Comparison of ENCODE assay signal across 9 mouse cellular contexts in the genomic region with DNA sequence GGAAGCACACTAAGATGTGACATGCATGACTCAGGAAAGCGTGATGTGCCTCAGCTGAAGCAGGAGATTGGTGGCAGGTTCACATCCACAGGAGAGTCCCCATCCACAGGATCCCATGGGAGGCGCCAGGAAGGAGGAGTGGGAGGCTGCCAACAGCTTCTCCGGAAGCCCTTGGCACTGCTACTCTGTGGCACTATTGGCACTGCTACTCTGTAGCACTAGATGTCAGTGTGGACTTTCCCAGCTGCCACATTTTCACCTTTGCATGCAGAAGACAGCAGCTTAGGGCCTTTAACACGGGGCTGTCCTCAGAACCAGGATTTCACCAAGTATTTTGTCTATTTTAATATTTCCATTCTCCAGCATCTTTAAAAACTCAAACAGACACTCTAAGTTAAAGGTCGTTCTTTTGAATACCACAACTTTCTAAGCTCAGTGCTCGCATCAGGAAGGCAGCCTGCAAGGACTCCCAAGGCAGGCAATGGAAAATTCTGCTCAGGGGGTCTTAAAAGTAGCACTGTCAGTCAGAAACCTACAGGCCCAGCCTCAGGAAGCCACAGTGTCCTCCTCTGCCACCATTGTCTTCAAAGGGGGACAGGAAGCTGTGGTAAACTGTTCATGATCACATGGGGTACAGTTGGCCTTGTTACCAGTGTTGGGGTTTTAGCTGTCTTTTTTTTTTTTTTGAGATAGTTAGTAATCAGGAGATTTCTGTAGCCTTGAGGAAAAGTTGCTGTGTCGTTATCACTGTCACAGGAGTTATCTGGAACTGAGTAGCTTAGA. TPM values are rescaled to one million over a fixed set of nuclear protein-coding genes. Genes with fewer than 3 reads are reported as not detected.
A peak's percentile ranks its signal among the peaks of the same experiment; 100 is the strongest.
DNase-seq lines count a peak whose midpoint lies in the region.
"Had no signal": no experiment of that assay in that cellular context is flagged by ENCODE, and none has a peak within 500 bp of the region (broad histone marks: within the 10 kb centered on the region; RNA-seq: fewer than 3 reads in every experiment).

No protein-coding gene starts in this region.

- peaks cover 41% of the 10 kb centered on the region for H3K4me1 ChIP-seq in megakaryocyte, embryonic 14.5 days

- no peaks in the 10 kb centered on the region for H3K9me3 ChIP-seq in megakaryocyte, embryonic 14.5 days
- H3K9me3 ChIP-seq: midbrain, embryonic 12.5 days had no signal

- peaks cover 5% of the 10 kb centered on the region for H3K27me3 ChIP-seq in megakaryocyte, embryonic 14.5 days (replicated peaks)

- DNase-seq in gastrocnemius, adult 18-20 months (ENCODE audit: low spot score), result peak; percentile 30
- no peak for DNase-seq in gastrocnemius, postnatal 36 days
- DNase-seq in 3T3-L1 (ENCODE audit: low read depth, low spot score), result peak; percentile 54
- peak; percentile 71 for DNase-seq in adrenal gland, postnatal 10 days
- DNase-seq in gastrocnemius, postnatal 14 days, result peak; percentile 23
- DNase-seq in kidney, postnatal 25 days, result peak; percentile 60 to 76
- DNase-seq in thymus, postnatal 4 days, result peak; percentile 58

- intact Hi-C loops in gastrocnemius, postnatal 36 days (cut with DNase I), result loop anchor here (5.0 to 10.0 kb wide), 2 partner anchors 178 to 355 kb away; no protein-coding TSS in a partner anchor
- intact Hi-C loops in gastrocnemius, postnatal 14 days (cut with DNase I; ENCODE audit: low total_unique reads), result loop anchor here (10.0 kb wide), 1 partner anchor 105 kb away; no protein-coding TSS in a partner anchor

- peak overlapping the region; percentile 53 for H3K4me3 ChIP-seq in megakaryocyte, embryonic 14.5 days (replicated peaks)
- H3K4me3 ChIP-seq: midbrain, embryonic 12.5 days had no signal

- H3K36me3 ChIP-seq in megakaryocyte, embryonic 14.5 days (replicated peaks; ENCODE audit: low read length), result no peaks in the 10 kb centered on the region
- H3K36me3 ChIP-seq: midbrain, embryonic 12.5 days had no signal

RNA-seq across cellular contexts. Expression of a gene that starts 7.0 kb away (rescaled TPM):
- total RNA-seq in gastrocnemius, adult 18-20 months (2021), result 10 to 100 TPM; 13.1 to 16.3 TPM
- total RNA-seq in gastrocnemius, postnatal 36 days (2021), result 10 to 100 TPM; 13.1 to 13.6 TPM
- 10 to 100 TPM; 25.5 to 31.6 TPM for total RNA-seq in adrenal gland, postnatal 10 days (2021)
- total RNA-seq in gastrocnemius, postnatal 14 days (2021), result 1 to 10 TPM; 8.1 to 9.6 TPM
- 15.8 and 22.0 TPM in 2 replicates for polyA plus RNA-seq in megakaryocyte, embryonic 14.5 days (2012; ENCODE audit: insufficient read depth, low replicate concordance)

Comparison
In these comparisons a context has a peak if more than half of its experiments do, and no peak if none do; other contexts are left out.
1. DNase-seq: peak in gastrocnemius, adult 18-20 months (single experiment), 3T3-L1 (single experiment), adrenal gland, postnatal 10 days (single experiment), gastrocnemius, postnatal 14 days (single experiment), kidney, postnatal 25 days (2 of 2) and thymus, postnatal 4 days (single experiment); none in gastrocnemius, postnatal 36 days (0 of 2).